Mouse (Mus musculus): ENCODE measurements around the gene 4930432M17Rik. TPM values are rescaled to one million over a fixed set of nuclear protein-coding genes. Genes with fewer than 3 reads are reported as not detected.
A peak's percentile ranks its signal among the peaks of the same experiment; 100 is the strongest.

The 4930432M17Rik gene
- polyA plus RNA-seq, 1 experiment from 2014 or later = not detected

GRCm38 (mm10) chr3:121650052-121650671 is 20.4 kb upstream of the 4930432M17Rik start:
- H3K27me3 ChIP-seq (ENCODE audit: control insufficient read depth, insufficient read depth, low read length) = no peaks in the 10 kb centered on the region
- DNase-seq (ENCODE audit: low spot score) (no peak), ATAC-seq (replicated peaks; ENCODE audit: insufficient number of reproducible peaks, low FRiP score, low TSS enrichment, low read depth) (no peak)
- H3K4me3 ChIP-seq (ENCODE audit: low read depth, low read length) = no peak overlapping the region
- no peaks in the 10 kb centered on the region for H3K36me3 ChIP-seq (replicated peaks; ENCODE audit: control insufficient read depth, insufficient read depth, low read depth, low read length)
- no peak overlapping the region for H3K4me2 ChIP-seq (ENCODE audit: low read depth, low read length)
- H3K9ac ChIP-seq (replicated peaks; ENCODE audit: low read length) = no peak overlapping the region
- no peak overlapping the region for H3K27ac ChIP-seq (replicated peaks; ENCODE audit: low read depth, low read length)
- WGBS = 59% methylated on average over 10 of the region's 10 CpGs
- no peaks in the 10 kb centered on the region for H3K9me3 ChIP-seq (replicated peaks; ENCODE audit: control insufficient read depth, low read length)
- H3K4me1 ChIP-seq (ENCODE audit: control insufficient read depth, insufficient read depth, low read length) = no peaks in the 10 kb centered on the region

DNA sequence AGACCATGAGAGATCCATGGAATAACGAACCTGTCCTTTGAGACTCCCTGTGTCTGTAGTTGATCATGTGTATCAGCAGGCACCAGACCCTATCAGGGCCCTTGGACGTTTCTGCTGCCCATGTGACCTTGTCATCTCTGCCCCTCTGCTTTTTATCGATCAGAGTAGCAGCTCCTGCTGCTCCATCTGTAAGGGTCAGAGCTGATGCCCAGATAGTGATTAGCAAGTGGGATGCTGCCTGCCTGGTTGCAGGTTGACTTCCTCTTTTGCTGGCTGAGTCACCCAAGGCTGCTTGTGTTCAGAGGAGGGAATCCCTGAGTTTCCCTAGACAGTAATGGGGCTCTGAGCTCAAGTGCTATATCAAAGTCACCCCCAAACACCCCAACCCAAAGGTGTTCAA is 18.9 kb upstream of the 4930432M17Rik start:
- ATAC-seq (replicated peaks; ENCODE audit: insufficient number of reproducible peaks, low FRiP score, low TSS enrichment, low read depth) (no peak), DNase-seq (ENCODE audit: low spot score) (no peak)
- Histone ChIP-seq H3K36me3 (replicated peaks; ENCODE audit: control insufficient read depth, insufficient read depth, low read depth, low read length) (no peaks in the 10 kb centered on the region), H3K4me2 (ENCODE audit: low read depth, low read length) (no peak overlapping the region), H3K4me1 (ENCODE audit: control insufficient read depth, insufficient read depth, low read length) (no peaks in the 10 kb centered on the region), H3K27me3 (ENCODE audit: control insufficient read depth, insufficient read depth, low read length) (no peaks in the 10 kb centered on the region), H3K4me3 (ENCODE audit: low read depth, low read length) (no peak overlapping the region), H3K9ac (replicated peaks; ENCODE audit: low read length) (no peak overlapping the region), H3K9me3 (replicated peaks; ENCODE audit: control insufficient read depth, low read length) (no peaks in the 10 kb centered on the region), H3K27ac (replicated peaks; ENCODE audit: low read depth, low read length) (no peak overlapping the region)
- WGBS = 75% methylated on average over 3 of the region's 3 CpGs

- 80% methylated on average over 1 of the region's 1 CpGs for WGBS
These were observed 18.4 kb upstream of the 4930432M17Rik start for GRCm38 (mm10) chr3:121652186-121652585.

DNA sequence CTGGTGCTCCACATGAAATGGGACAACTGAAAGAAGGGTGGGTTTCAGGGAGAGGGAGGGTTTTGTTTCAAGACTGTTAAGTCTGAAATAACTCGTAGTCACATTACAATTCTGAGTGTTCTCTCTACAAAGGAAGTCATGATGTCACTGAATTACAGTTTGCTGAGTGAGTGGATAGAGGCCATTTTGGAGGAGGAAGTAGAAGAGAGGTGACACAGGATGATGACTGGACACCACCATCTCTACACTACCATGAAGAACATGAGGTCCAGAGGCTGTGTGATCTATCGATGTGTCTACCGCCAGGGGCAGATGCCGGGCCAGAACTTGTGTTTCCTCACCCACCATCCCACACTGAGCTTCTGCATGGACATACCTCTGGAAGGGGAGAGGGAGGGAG is 13.6 kb upstream of the 4930432M17Rik start:
- WGBS = 93% methylated on average over 4 of the region's 4 CpGs
- no peak overlapping the region for H3K4me3 ChIP-seq (ENCODE audit: low read depth, low read length)

More at GRCm38 (mm10) chr3:121652186-121652585, 18.4 kb upstream of the 4930432M17Rik start:
- Histone ChIP-seq H3K36me3 (replicated peaks; ENCODE audit: control insufficient read depth, insufficient read depth, low read depth, low read length) (no peaks in the 10 kb centered on the region), H3K9me3 (replicated peaks; ENCODE audit: control insufficient read depth, low read length) (no peaks in the 10 kb centered on the region), H3K4me1 (ENCODE audit: control insufficient read depth, insufficient read depth, low read length) (no peaks in the 10 kb centered on the region), H3K27ac (replicated peaks; ENCODE audit: low read depth, low read length) (no peak overlapping the region), H3K9ac (replicated peaks; ENCODE audit: low read length) (no peak overlapping the region), H3K4me3 (ENCODE audit: low read depth, low read length) (no peak overlapping the region), H3K4me2 (ENCODE audit: low read depth, low read length) (no peak overlapping the region), H3K27me3 (ENCODE audit: control insufficient read depth, insufficient read depth, low read length) (no peaks in the 10 kb centered on the region)
- no peak for ATAC-seq (replicated peaks; ENCODE audit: insufficient number of reproducible peaks, low FRiP score, low TSS enrichment, low read depth)
- DNase-seq (ENCODE audit: low spot score) = no peak

GRCm38 (mm10) chr3:121662705-121663469 is 7.7 kb upstream of the 4930432M17Rik start:
- DNase-seq (ENCODE audit: low spot score) = peak; percentile 36
- H3K27ac ChIP-seq (replicated peaks; ENCODE audit: low read depth, low read length) = no peak overlapping the region
- 20% methylated on average over 4 of the region's 4 CpGs for WGBS

More for the DNA sequence above, 13.6 kb upstream of the 4930432M17Rik start:
- no peak overlapping the region for H3K4me2 ChIP-seq (ENCODE audit: low read depth, low read length)
- ATAC-seq (replicated peaks; ENCODE audit: insufficient number of reproducible peaks, low FRiP score, low TSS enrichment, low read depth) (no peak), DNase-seq (ENCODE audit: low spot score) (no peak)
- no peaks in the 10 kb centered on the region for H3K9me3 ChIP-seq (replicated peaks; ENCODE audit: control insufficient read depth, low read length)
- no peak overlapping the region for H3K27ac ChIP-seq (replicated peaks; ENCODE audit: low read depth, low read length)
- no peaks in the 10 kb centered on the region for H3K4me1 ChIP-seq (ENCODE audit: control insufficient read depth, insufficient read depth, low read length)
- no peaks in the 10 kb centered on the region for H3K36me3 ChIP-seq (replicated peaks; ENCODE audit: control insufficient read depth, insufficient read depth, low read depth, low read length)
- H3K9ac ChIP-seq (replicated peaks; ENCODE audit: low read length) = no peak overlapping the region
- H3K27me3 ChIP-seq (ENCODE audit: control insufficient read depth, insufficient read depth, low read length) = no peaks in the 10 kb centered on the region

DNA sequence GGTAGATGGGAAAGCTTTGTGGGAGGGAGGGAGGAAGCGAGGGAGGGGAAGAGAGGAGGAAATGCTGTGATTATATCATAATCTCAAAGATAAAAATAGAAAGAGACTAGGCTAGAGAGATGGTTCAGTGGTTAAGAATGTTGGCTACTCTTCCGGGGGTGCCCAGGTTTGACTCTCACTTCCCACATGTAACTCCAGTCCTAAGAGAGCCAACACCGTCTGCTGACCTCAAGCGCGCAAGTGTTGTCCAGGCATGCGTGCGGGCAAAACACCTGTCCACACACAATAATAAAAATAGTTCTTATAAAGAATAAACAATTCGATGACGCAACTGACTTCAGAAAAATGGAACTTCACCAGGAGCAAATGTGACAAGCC is 7.1 kb upstream of the 4930432M17Rik start:
- Histone ChIP-seq H3K9ac (replicated peaks; ENCODE audit: low read length) (no peak overlapping the region), H3K36me3 (replicated peaks; ENCODE audit: control insufficient read depth, insufficient read depth, low read depth, low read length) (no peaks in the 10 kb centered on the region), H3K9me3 (replicated peaks; ENCODE audit: control insufficient read depth, low read length) (no peaks in the 10 kb centered on the region), H3K4me2 (ENCODE audit: low read depth, low read length) (no peak overlapping the region), H3K27ac (replicated peaks; ENCODE audit: low read depth, low read length) (no peak overlapping the region), H3K27me3 (ENCODE audit: control insufficient read depth, insufficient read depth, low read length) (no peaks in the 10 kb centered on the region), H3K4me3 (ENCODE audit: low read depth, low read length) (no peak overlapping the region), H3K4me1 (ENCODE audit: control insufficient read depth, insufficient read depth, low read length) (no peaks in the 10 kb centered on the region)
- 89% methylated on average over 9 of the region's 9 CpGs for WGBS
- DNase-seq (ENCODE audit: low spot score) (no peak), ATAC-seq (replicated peaks; ENCODE audit: insufficient number of reproducible peaks, low FRiP score, low TSS enrichment, low read depth) (no peak)

More at GRCm38 (mm10) chr3:121662705-121663469, 7.7 kb upstream of the 4930432M17Rik start:
- no peak for ATAC-seq (replicated peaks; ENCODE audit: insufficient number of reproducible peaks, low FRiP score, low TSS enrichment, low read depth)
- Histone ChIP-seq H3K4me1 (ENCODE audit: control insufficient read depth, insufficient read depth, low read length) (no peaks in the 10 kb centered on the region), H3K4me3 (ENCODE audit: low read depth, low read length) (no peak overlapping the region), H3K27me3 (ENCODE audit: control insufficient read depth, insufficient read depth, low read length) (no peaks in the 10 kb centered on the region), H3K9me3 (replicated peaks; ENCODE audit: control insufficient read depth, low read length) (no peaks in the 10 kb centered on the region), H3K9ac (replicated peaks; ENCODE audit: low read length) (no peak overlapping the region), H3K36me3 (replicated peaks; ENCODE audit: control insufficient read depth, insufficient read depth, low read depth, low read length) (no peaks in the 10 kb centered on the region), H3K4me2 (ENCODE audit: low read depth, low read length) (no peak overlapping the region)

DNA sequence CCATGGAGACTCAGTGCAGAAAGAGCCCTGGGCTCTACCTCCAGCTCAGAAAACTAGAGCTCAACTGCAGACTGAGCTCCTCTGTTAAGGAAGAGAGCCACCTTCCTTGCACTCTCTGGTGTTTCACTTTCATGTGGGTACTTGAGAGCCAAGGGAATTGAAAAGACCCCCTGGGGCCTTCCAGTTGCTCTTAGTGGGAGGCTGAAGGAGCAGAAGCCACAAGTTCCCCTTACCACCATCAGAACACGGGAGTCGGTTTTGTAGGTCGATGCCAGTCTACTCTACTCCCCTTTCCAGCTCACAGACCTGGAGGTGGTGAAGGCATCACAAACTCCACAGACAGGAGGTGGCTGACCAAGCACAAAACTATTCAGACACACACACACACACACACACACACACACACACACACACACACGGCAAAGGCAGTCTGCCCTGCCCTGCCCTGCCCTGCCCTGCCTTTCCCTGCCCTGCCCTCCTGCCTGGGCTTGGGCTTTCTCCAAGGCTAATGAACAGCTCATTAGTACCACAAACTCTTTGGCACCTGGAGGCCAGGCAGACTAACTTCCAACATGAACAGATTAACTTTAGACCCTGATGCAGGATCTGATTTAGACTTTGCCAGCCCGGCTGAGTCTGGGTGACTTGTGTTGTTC is 1.7 kb downstream of the 4930432M17Rik start:
- Histone ChIP-seq H3K4me2 (ENCODE audit: low read depth, low read length) (no peak overlapping the region), H3K27me3 (ENCODE audit: control insufficient read depth, insufficient read depth, low read length) (no peaks in the 10 kb centered on the region), H3K9ac (replicated peaks; ENCODE audit: low read length) (no peak overlapping the region), H3K36me3 (replicated peaks; ENCODE audit: control insufficient read depth, insufficient read depth, low read depth, low read length) (no peaks in the 10 kb centered on the region), H3K4me3 (ENCODE audit: low read depth, low read length) (no peak overlapping the region), H3K4me1 (ENCODE audit: control insufficient read depth, insufficient read depth, low read length) (no peaks in the 10 kb centered on the region), H3K27ac (replicated peaks; ENCODE audit: low read depth, low read length) (no peak overlapping the region), H3K9me3 (replicated peaks; ENCODE audit: control insufficient read depth, low read length) (no peaks in the 10 kb centered on the region)
- ATAC-seq (replicated peaks; ENCODE audit: insufficient number of reproducible peaks, low FRiP score, low TSS enrichment, low read depth) (no peak), DNase-seq (ENCODE audit: low spot score) (no peak)
- WGBS = 82% methylated on average over 5 of the region's 5 CpGs

- no peaks in the 10 kb centered on the region for H3K4me1 ChIP-seq (ENCODE audit: control insufficient read depth, insufficient read depth, low read length)
- H3K27ac ChIP-seq (replicated peaks; ENCODE audit: low read depth, low read length) = no peak overlapping the region; the same call in 1 of the 2 replicates
- no peaks in the 10 kb centered on the region for H3K9me3 ChIP-seq (replicated peaks; ENCODE audit: control insufficient read depth, low read length)
- H3K9ac ChIP-seq (replicated peaks; ENCODE audit: low read length) = no peak overlapping the region
- H3K36me3 ChIP-seq (replicated peaks; ENCODE audit: control insufficient read depth, insufficient read depth, low read depth, low read length) = no peaks in the 10 kb centered on the region
- DNase-seq (ENCODE audit: low spot score) = peak; percentile 43
- no peak for ATAC-seq (replicated peaks; ENCODE audit: insufficient number of reproducible peaks, low FRiP score, low TSS enrichment, low read depth)
- no peaks in the 10 kb centered on the region for H3K27me3 ChIP-seq (ENCODE audit: control insufficient read depth, insufficient read depth, low read length)
- 43% methylated on average over 4 of the region's 4 CpGs for WGBS
- no peak overlapping the region for H3K4me2 ChIP-seq (ENCODE audit: low read depth, low read length)
- H3K4me3 ChIP-seq (ENCODE audit: low read depth, low read length) = no peak overlapping the region
These were observed 8.4 kb downstream of the 4930432M17Rik start for GRCm38 (mm10) chr3:121678935-121679334.
